Mouse (Mus musculus): Measurements from ENCODE around the gene Yes1. TPM values are rescaled to one million over a fixed set of nuclear protein-coding genes. Genes with fewer than 3 reads are reported as not detected.
A peak's percentile ranks its signal among the peaks of the same experiment; 100 is the strongest.
"Not testable (repeated sequence)": the region's sequence is repeated elsewhere in the genome, so short reads cannot be mapped to it uniquely, and the experiment has no call there.

The Yes1 gene
- polyA plus RNA-seq, 1 experiment from 2014 or later = 32.6 TPM

DNA sequence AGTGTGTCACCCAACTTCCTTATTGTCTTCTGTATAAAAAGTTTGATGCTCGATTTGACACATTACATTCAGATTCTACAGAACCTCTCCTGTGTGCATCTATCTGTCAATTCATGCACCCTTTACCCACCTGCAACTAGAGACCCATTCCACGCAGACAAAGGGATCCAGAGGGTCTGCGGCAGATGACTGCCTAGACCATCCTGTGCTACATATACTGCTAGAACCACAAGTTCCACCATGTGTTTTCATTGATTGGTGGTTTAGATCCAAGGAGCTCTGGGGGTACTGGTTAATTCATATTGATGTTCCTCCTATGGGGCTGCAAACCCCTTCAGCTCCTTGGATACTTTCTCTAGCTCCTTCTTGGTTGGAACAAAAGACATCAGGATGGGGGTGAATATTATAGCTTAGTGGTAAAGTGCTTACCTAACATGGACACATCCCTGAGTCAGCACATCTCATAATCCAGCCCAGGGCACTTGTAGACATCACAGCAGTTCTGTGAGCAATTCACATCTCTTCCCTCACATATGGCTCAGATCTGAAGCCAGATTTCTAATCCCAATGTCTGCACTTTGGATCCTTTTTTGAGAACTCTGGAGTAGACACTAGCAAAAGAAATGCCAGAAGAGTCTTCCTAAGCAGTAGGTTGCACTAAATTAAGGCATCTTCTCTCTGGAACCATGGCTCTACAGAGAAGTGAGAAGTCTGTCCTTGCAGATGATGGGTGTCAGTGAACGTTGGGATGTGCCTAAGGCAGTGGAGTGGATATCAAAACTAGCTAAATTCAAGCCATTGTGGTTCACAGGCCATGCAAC lies 101.5 kb downstream of the Yes1 start:
- Histone ChIP-seq H3K36me3 (no peaks in the 10 kb centered on the region), H3K4me3 (no peak overlapping the region), H3K27ac (no peak overlapping the region), H3K27me3 (replicated peaks) (no peaks in the 10 kb centered on the region), H3K4me2 (replicated peaks) (peak overlapping the region; percentile 71), H3K9ac (no peak overlapping the region), H3K9me3 (no peaks in the 10 kb centered on the region), H3K4me1 (0 out of 2 replicates have a peak, but pooled peaks cover 3% of the 10 kb centered on the region)
- ATAC-seq (ENCODE audit: low FRiP score, low read depth) = no peak
- 67% methylated on average over 4 of the region's 4 CpGs for WGBS

GRCm38 (mm10) chr5:32713042-32713702 lies 102.2 kb downstream of the Yes1 start:
- 18% methylated on average over 2 of the region's 2 CpGs for WGBS
- no peaks in the 10 kb centered on the region for H3K9me3 ChIP-seq
- H3K27ac ChIP-seq = peak overlapping the region; percentile 43; the same call in 1 of the 2 replicates
- no peaks in the 10 kb centered on the region for H3K36me3 ChIP-seq
- H3K9ac ChIP-seq = peak overlapping the region; percentile 54
- H3K4me1 ChIP-seq = 0 out of 2 replicates have a peak, but pooled peaks cover 3% of the 10 kb centered on the region
- peak overlapping the region; percentile 71 for H3K4me2 ChIP-seq (replicated peaks)
- no peaks in the 10 kb centered on the region for H3K27me3 ChIP-seq (replicated peaks)
- ATAC-seq (ENCODE audit: low FRiP score, low read depth) = peak; percentile 60
- peak overlapping the region; percentile 58 for H3K4me3 ChIP-seq

DNA sequence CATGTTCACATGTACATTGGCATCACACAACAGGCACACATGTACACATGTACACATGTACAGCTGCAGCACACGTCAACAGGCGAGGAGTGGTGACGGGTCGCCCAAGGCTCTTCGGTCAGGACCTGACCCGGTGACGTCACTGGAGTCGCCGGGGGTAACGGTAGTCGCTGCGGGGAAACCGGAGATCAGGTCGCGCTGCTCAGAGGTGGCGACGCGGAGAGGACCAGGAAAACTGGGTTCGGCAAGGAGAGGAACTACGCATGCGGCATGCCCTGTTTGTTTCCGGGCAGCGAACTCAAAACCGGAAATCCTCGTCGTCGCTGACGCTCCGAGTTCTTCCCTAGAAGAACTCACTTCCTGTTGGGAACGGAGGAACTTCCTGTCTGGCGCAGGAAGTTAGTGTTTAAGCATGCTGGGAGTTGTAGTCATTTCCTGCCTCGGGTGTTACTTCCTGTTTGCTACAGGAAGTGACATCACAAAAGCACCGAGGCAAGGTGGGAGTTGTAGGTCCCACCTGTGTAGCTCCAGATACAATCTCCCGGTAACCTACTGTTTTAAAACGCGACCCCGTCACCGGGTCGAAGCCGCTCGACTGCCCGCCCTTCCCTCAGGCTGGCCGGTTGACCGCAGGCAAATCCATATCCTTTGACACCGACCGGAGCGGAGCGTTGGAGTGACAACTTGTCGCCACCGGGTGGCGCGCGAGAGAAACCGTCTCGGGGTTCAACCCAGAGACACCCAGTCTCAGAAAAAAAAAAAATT lies 102.9 kb downstream of the Yes1 start:
- Histone ChIP-seq H3K9me3 (no peaks in the 10 kb centered on the region), H3K4me1 (0 out of 2 replicates have a peak, but pooled peaks cover 3% of the 10 kb centered on the region), H3K27ac (peak overlapping the region; percentile 43; the same call in 1 of the 2 replicates), H3K36me3 (no peaks in the 10 kb centered on the region), H3K4me3 (peak overlapping the region; percentile 58), H3K9ac (peak overlapping the region; percentile 54), H3K4me2 (replicated peaks) (peak overlapping the region; percentile 71), H3K27me3 (replicated peaks) (no peaks in the 10 kb centered on the region)
- ATAC-seq (ENCODE audit: low FRiP score, low read depth) = peak; percentile 99
- under 1% methylated on average over 55 of the region's 55 CpGs for WGBS

DNA sequence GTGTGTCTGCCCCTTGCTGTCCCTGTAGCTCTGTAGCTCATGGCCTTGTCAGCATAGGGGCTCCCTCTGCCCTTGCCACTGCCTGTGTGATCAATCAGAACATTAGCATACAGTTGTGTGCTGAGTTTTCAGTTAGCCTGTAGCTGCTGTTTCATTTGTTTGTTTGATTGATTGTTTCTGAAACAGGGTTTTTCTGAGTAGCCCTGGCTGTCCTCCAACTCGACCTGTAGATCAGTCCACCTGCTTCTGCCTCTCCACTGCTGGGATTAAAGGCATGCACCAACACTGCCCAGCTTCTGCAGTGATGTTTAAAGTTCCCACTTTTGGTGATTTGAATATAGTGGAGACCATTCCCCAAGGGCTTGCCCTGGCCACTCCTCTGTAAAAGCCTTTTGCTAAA lies 106.8 kb downstream of the Yes1 start:
- 63% methylated on average over 1 of the region's 1 CpGs for WGBS
- Histone ChIP-seq H3K4me1 (0 out of 2 replicates have a peak, but pooled peaks cover 3% of the 10 kb centered on the region), H3K36me3 (no peaks in the 10 kb centered on the region), H3K4me2 (replicated peaks) (no peak overlapping the region), H3K4me3 (no peak overlapping the region), H3K9me3 (no peaks in the 10 kb centered on the region), H3K9ac (no peak overlapping the region), H3K27ac (no peak overlapping the region), H3K27me3 (replicated peaks) (no peaks in the 10 kb centered on the region)
- no peak for ATAC-seq (ENCODE audit: low FRiP score, low read depth)

- Histone ChIP-seq H3K27me3 (replicated peaks) (no peaks in the 10 kb centered on the region), H3K9me3 (no peaks in the 10 kb centered on the region), H3K4me2 (replicated peaks) (no peak overlapping the region), H3K27ac (no peak overlapping the region), H3K36me3 (no peaks in the 10 kb centered on the region), H3K9ac (no peak overlapping the region), H3K4me1 (no peaks in the 10 kb centered on the region), H3K4me3 (no peak overlapping the region)
- WGBS = 71% methylated on average over 6 of the region's 6 CpGs
- ATAC-seq (ENCODE audit: low FRiP score, low read depth) = no peak
Observed at GRCm38 (mm10) chr5:32718916-32719315, 107.9 kb downstream of the Yes1 start.

- no peak overlapping the region for H3K9ac ChIP-seq
- no peak overlapping the region for H3K27ac ChIP-seq
- no peaks in the 10 kb centered on the region for H3K9me3 ChIP-seq
- WGBS = 82% methylated on average over 9 of the region's 9 CpGs
- ATAC-seq (ENCODE audit: low FRiP score, low read depth) = no peak
- no peak overlapping the region for H3K4me3 ChIP-seq
- no peak overlapping the region for H3K4me2 ChIP-seq (replicated peaks)
- H3K4me1 ChIP-seq = no peaks in the 10 kb centered on the region
- no peaks in the 10 kb centered on the region for H3K36me3 ChIP-seq
- H3K27me3 ChIP-seq (replicated peaks) = no peaks in the 10 kb centered on the region
Observed at GRCm38 (mm10) chr5:32720416-32720815, 109.4 kb downstream of the Yes1 start.

- no peak overlapping the region for H3K9ac ChIP-seq
- no peaks in the 10 kb centered on the region for H3K36me3 ChIP-seq
- no peaks in the 10 kb centered on the region for H3K27me3 ChIP-seq (replicated peaks)
- no peak for ATAC-seq (ENCODE audit: low FRiP score, low read depth)
- no peak overlapping the region for H3K4me2 ChIP-seq (replicated peaks)
- H3K4me3 ChIP-seq = no peak overlapping the region
- no peak overlapping the region for H3K27ac ChIP-seq
- H3K9me3 ChIP-seq = no peaks in the 10 kb centered on the region
- no peaks in the 10 kb centered on the region for H3K4me1 ChIP-seq
- 63% methylated on average over 3 of the region's 3 CpGs for WGBS
Observed at GRCm38 (mm10) chr5:32721316-32721715, 110.3 kb downstream of the Yes1 start.

GRCm38 (mm10) chr5:32722263-32722662 lies 111.3 kb downstream of the Yes1 start:
- ATAC-seq (ENCODE audit: low FRiP score, low read depth) = no peak
- no peaks in the 10 kb centered on the region for H3K9me3 ChIP-seq

GRCm38 (mm10) chr5:32722711-32723110 lies 111.7 kb downstream of the Yes1 start:
- not testable (repeated sequence) for ATAC-seq (ENCODE audit: low FRiP score, low read depth); H3K27ac ChIP-seq; H3K4me3 ChIP-seq; H3K9me3 ChIP-seq; H3K27me3 ChIP-seq (replicated peaks); H3K4me1 ChIP-seq; H3K36me3 ChIP-seq; H3K4me2 ChIP-seq (replicated peaks); H3K9ac ChIP-seq
- WGBS = 89% methylated on average over 8 of the region's 8 CpGs

More at GRCm38 (mm10) chr5:32722263-32722662, 111.3 kb downstream of the Yes1 start:
- H3K9ac ChIP-seq = no peak overlapping the region
- H3K4me2 ChIP-seq (replicated peaks) = no peak overlapping the region
- 69% methylated on average over 7 of the region's 7 CpGs for WGBS
- no peaks in the 10 kb centered on the region for H3K36me3 ChIP-seq
- H3K27ac ChIP-seq = no peak overlapping the region
- no peaks in the 10 kb centered on the region for H3K27me3 ChIP-seq (replicated peaks)
- H3K4me3 ChIP-seq = no peak overlapping the region
- no peaks in the 10 kb centered on the region for H3K4me1 ChIP-seq

DNA sequence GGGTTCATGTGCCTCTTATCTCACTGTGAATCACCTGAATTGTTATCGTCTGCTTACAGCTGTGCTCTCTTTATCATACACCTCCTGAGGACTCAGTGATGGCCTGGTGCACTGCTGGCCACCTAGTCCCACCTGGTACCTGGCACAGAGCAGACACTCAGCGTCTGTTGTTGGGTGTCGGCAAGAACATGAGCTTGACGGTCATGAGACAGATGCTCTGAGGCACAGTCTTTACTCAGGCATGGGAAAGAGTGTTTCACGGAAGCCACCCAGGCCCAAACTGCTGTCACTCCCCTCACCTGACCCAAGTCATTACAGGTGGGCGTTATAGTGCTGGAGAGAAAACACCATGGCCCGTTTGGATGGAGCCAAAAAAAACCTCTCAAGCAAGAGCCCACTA lies 113.0 kb downstream of the Yes1 start:
- WGBS = 86% methylated on average over 7 of the region's 7 CpGs

DNA sequence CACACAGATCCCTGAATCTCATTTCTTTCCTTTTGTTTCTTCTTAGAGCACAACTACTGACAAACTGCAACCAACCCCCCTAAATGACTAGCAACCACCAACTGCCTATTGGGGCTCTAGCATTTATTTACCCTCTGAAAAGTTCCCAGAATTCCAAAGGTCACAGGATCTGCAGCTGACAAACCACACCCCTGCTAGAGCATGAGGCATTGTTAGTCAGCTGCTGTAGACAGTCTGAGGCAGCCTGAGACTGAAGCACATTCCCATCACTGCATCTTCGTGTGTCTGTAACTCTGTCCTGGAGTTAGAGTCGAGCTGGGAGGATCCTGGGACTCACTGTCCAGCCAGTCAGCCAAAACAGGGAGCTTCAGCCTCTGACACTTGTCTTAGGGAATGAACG lies 114.4 kb downstream of the Yes1 start:
- WGBS = 76% methylated on average over 3 of the region's 3 CpGs
- ATAC-seq (ENCODE audit: low FRiP score, low read depth); H3K9me3 ChIP-seq: not testable (repeated sequence)

More for the DNA sequence above, 113.0 kb downstream of the Yes1 start:
- Histone ChIP-seq H3K4me2 (replicated peaks) (no peak overlapping the region), H3K27ac (no peak overlapping the region), H3K9me3 (no peaks in the 10 kb centered on the region), H3K27me3 (replicated peaks) (no peaks in the 10 kb centered on the region), H3K4me3 (no peak overlapping the region), H3K9ac (no peak overlapping the region), H3K36me3 (no peaks in the 10 kb centered on the region), H3K4me1 (no peaks in the 10 kb centered on the region)
- ATAC-seq (ENCODE audit: low FRiP score, low read depth) = no peak

GRCm38 (mm10) chr5:32728300-32728699 lies 117.3 kb downstream of the Yes1 start:
- Histone ChIP-seq H3K27ac (no peak overlapping the region), H3K4me1 (no peaks in the 10 kb centered on the region), H3K4me3 (no peak overlapping the region), H3K36me3 (no peaks in the 10 kb centered on the region; the same call in 1 of the 2 replicates), H3K27me3 (replicated peaks) (no peaks in the 10 kb centered on the region), H3K9me3 (no peaks in the 10 kb centered on the region), H3K4me2 (replicated peaks) (no peak overlapping the region), H3K9ac (no peak overlapping the region)
- no peak for ATAC-seq (ENCODE audit: low FRiP score, low read depth)
- 91% methylated on average over 7 of the region's 7 CpGs for WGBS

More for the DNA sequence above, 114.4 kb downstream of the Yes1 start:
- H3K4me1 ChIP-seq; H3K36me3 ChIP-seq; H3K27ac ChIP-seq; H3K4me3 ChIP-seq; H3K4me2 ChIP-seq (replicated peaks); H3K9ac ChIP-seq; H3K27me3 ChIP-seq (replicated peaks): not testable (repeated sequence)
